Mouse (Mus musculus) lung, postnatal 0 days (tissue): ENCODE data around the gene Nedd9. TPM values are rescaled to one million over a fixed set of nuclear protein-coding genes. Genes with fewer than 3 reads are reported as not detected.
A peak's percentile ranks its signal among the peaks of the same experiment; 100 is the strongest.

Source experiments
- ATAC-seq: fragments of 200-750 bp; cut with Nextera tagmentation; 2 replicates; pipeline ENCODE4 v1.8.0; 2017; ENCODE audit warnings: moderate library complexity
- DNase-seq: peaks from one replicate; pipeline ENCODE4 v3.0.0-alpha.2; 2016; ENCODE audit warnings: low spot score
- H3K27ac ChIP-seq: fragments of 300-500 bp; sonication (generic); 2 replicates; pipeline ENCODE4 v1.5.1; 2014; ENCODE audit warnings: antibody characterized with exemption, mild to moderate bottlenecking, low read length, mixed read lengths
- H3K27me3 ChIP-seq: fragments of 300-500 bp; sonication (generic); replicated peaks from 2 replicates; pipeline ENCODE4 v1.6.1; 2014; ENCODE audit warnings: low read length, mixed read lengths; ENCODE audit not compliant: insufficient read depth
- H3K36me3 ChIP-seq: fragments of 300-500 bp; sonication (generic); 2 replicates; pipeline ENCODE4 v1.6.1; 2014; ENCODE audit warnings: low read length, mixed read lengths; ENCODE audit not compliant: insufficient read depth
- H3K4me1 ChIP-seq: fragments of 300-500 bp; sonication (generic); 2 replicates; pipeline ENCODE4 v1.6.1; 2014; ENCODE audit warnings: antibody characterized with exemption, low read depth, low read length, mixed read lengths; ENCODE audit not compliant: insufficient read depth
- H3K4me2 ChIP-seq: fragments of 300-500 bp; sonication (generic); replicated peaks from 2 replicates; pipeline ENCODE4 v1.6.1; 2014; ENCODE audit warnings: low read depth, mild to moderate bottlenecking, low read length, moderate library complexity, mixed read lengths
- H3K4me3 ChIP-seq: fragments of 300-500 bp; sonication (generic); 2 replicates; pipeline ENCODE4 v1.5.1; 2014; ENCODE audit warnings: low read depth, low read length
- H3K9ac ChIP-seq: fragments of 300-500 bp; sonication (generic); replicated peaks from 2 replicates; pipeline ENCODE4 v1.6.1; 2014; ENCODE audit warnings: low read depth, mild to moderate bottlenecking
- H3K9me3 ChIP-seq: fragments of 300-500 bp; sonication (generic); 2 replicates; pipeline ENCODE4 v1.6.1; 2016; ENCODE audit warnings: low read length, mixed read lengths
- CTCF ChIP-seq: IDR thresholded peaks from 2 replicates; pipeline ENCODE4 v1.5.1; 2016; ENCODE audit warnings: antibody characterized with exemption, mild to moderate bottlenecking
- EP300 ChIP-seq: IDR thresholded peaks from 2 replicates; pipeline ENCODE4 v1.6.1; 2016; ENCODE audit warnings: antibody characterized with exemption, mild to moderate bottlenecking, control low read depth
- WGBS: fragments of 180-500 bp; shearing (Covaris S2); extraction: QIAGEN DNeasy Blood & Tissue Kit; methylation state at CpG from one replicate; pipeline ENCODE4 v1.1.7; 2014; 5-methylcytosine and 5-hydroxymethylcytosine counted together
- polyA plus RNA-seq: library from polyadenylated mRNA; unstranded; fragments of >200 nt; fragmentation: Nextera tagmentation; extraction: Ambion mirVana; gene quantifications from 2 replicates; pipeline ENCODE4 v1.2.1, GENCODE M21; 2015

The Nedd9 gene
- polyA plus RNA-seq, 1 experiment from 2014 or later = 79.1 TPM

DNA sequence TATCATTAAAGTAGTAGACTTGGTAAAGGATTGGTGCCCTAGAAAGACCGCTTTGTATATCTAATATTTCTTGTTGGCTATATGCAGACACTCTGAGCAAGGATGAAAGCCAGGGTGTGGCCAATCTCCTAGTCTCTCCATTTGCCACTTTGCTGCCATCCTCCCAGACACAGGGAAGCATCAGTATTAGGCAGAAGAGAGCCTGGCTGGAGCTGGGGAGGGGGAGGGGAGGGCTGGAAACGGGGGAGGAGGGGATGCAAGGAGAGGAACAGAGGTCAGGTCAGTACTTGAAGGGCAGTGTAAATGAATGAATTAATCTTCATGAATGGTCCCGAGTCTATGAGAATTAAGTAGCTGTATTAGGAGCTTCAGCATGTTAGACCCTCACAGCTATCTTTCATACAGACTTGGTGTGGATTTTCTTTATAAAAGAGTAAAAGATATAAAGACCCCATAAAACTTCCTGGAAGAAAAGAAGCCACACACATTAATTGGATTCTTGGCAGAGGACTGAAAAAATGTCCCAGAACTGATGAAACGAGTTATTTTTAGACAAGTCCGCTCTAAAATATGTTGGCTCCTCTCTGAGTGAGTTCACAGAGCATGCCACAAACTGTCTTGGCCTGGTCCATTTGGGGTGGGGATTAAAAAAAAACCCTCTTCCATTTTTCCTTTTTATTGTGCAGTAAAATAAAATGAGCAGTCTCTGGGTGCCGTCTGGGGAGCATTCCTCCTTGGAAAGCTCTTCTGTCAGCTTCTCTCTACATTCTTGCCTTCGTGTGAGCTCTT, 23.7 kb upstream of the Nedd9 start:
- Histone ChIP-seq H3K4me2 (no peak overlapping the region), H3K27me3 (no peaks in the 10 kb centered on the region), H3K9ac (no peak overlapping the region), H3K36me3 (no peaks in the 10 kb centered on the region), H3K4me3 (no peak overlapping the region), H3K4me1 (peaks cover 6% of the 10 kb centered on the region; the same call in 1 of the 2 replicates), H3K27ac (peak overlapping the region; percentile 76), H3K9me3 (no peaks in the 10 kb centered on the region)
- no peak for TF ChIP-seq CTCF
- peak; percentile 76 for TF ChIP-seq EP300
- DNase-seq (peak; percentile 92), ATAC-seq (peak; percentile 81)
- WGBS = 30% methylated on average over 7 of the region's 7 CpGs

DNA sequence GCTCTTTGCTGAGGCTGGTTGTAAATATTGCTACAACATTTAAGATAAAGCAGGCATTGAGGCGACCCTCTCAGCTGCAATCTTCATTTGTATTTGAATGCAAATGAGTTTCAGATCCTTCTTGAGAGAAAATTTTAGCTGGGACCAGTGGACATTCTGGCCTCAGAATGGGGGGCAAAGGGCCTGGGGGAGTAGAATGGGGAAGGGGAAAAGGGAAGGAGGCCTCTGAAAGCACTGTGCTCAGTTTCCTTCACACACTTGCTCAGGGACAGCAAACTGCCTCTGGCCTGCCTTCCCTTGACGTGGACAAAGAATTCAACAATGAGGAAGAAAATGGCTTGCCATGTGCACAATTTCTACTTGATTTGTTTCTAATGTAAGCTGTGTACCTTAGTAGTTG, 18.4 kb upstream of the Nedd9 start:
- 90% methylated on average over 2 of the region's 2 CpGs for WGBS
- peaks cover 1% of the 10 kb centered on the region; the same call in 1 of the 2 replicates for H3K4me1 ChIP-seq

DNA sequence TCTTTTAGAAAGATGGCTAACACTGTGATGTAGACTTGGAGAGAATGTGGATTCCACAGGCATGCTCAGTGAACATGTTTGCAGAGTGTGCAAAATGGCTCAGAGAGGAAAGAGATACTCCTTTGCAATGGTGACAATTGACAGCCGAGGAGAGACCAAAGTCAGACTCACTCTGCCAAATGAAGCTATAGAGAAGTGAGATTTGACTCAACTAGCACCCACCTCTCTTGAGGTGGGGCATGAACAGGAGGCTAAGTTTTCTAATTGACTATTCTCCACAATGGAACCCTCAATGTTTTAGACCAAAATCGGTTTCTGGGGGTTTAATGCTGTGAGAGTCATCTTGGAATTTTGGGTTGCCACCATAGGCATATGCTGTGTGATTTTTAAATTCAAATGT, 17.8 kb upstream of the Nedd9 start:
- no peak overlapping the region for H3K27ac ChIP-seq
- WGBS = 76% methylated on average over 2 of the region's 2 CpGs
- no peaks in the 10 kb centered on the region for H3K27me3 ChIP-seq
- H3K36me3 ChIP-seq = no peaks in the 10 kb centered on the region
- no peak overlapping the region for H3K9ac ChIP-seq
- H3K9me3 ChIP-seq = no peaks in the 10 kb centered on the region
- no peak for DNase-seq
- H3K4me2 ChIP-seq = no peak overlapping the region
- TF ChIP-seq CTCF = no peak
- TF ChIP-seq EP300 = no peak
- H3K4me1 ChIP-seq = no peaks in the 10 kb centered on the region
- H3K4me3 ChIP-seq = no peak overlapping the region
- no peak for ATAC-seq

More for the DNA sequence above, 18.4 kb upstream of the Nedd9 start:
- Histone ChIP-seq H3K9ac (no peak overlapping the region), H3K4me2 (no peak overlapping the region), H3K27me3 (no peaks in the 10 kb centered on the region), H3K36me3 (no peaks in the 10 kb centered on the region), H3K27ac (no peak overlapping the region), H3K9me3 (no peaks in the 10 kb centered on the region), H3K4me3 (no peak overlapping the region)
- DNase-seq (no peak), ATAC-seq (no peak)
- TF ChIP-seq CTCF (no peak), EP300 (no peak)

DNA sequence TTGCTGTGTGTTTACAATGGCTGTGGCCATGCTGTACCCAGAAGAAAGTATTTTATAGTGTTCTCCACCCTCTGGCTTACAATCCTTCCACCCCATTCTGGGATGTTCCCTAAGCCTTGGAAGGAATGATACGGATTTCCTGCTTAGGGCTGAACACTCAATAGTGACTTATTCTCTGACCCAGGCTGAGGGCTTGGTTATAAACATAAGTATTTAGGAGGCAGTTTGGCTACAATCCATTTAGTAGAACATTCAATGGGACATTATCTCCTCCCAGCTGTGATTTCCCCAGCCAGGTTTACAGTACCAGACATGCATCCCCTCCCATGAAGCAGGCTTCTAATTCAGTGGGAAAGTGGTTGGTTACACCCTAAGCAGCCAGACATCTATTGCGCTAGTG, 17.3 kb upstream of the Nedd9 start:
- Histone ChIP-seq H3K4me3 (no peak overlapping the region), H3K36me3 (no peaks in the 10 kb centered on the region), H3K4me1 (no peaks in the 10 kb centered on the region), H3K27ac (no peak overlapping the region), H3K27me3 (no peaks in the 10 kb centered on the region), H3K9ac (no peak overlapping the region), H3K4me2 (no peak overlapping the region), H3K9me3 (no peaks in the 10 kb centered on the region)
- 71% methylated on average over 2 of the region's 2 CpGs for WGBS
- DNase-seq (peak; percentile 51), ATAC-seq (peak; percentile 47)
- peak; percentile 67 for TF ChIP-seq EP300
- TF ChIP-seq CTCF = no peak

DNA sequence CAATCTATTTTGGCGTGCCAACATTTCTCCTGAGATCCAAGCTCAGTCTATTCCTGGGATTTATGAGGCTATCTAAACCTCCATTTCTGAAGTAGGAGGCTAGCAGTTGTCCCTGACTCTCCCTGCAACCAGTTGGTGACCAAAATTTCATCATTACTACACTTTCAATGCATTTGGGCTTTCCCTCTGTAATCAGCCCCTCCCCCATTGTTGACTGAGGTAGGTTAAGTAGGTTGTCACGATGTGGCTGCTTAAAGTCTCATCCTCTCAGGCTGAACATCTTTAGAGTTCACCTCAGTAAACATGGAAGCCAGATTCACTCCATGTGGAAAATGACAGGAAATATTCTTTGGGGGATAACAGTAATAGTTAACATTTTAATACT, 15.7 kb upstream of the Nedd9 start:
- no peaks in the 10 kb centered on the region for H3K4me1 ChIP-seq
- H3K9me3 ChIP-seq = no peaks in the 10 kb centered on the region
- H3K9ac ChIP-seq = no peak overlapping the region
- no peak overlapping the region for H3K4me2 ChIP-seq
- TF ChIP-seq CTCF = no peak
- TF ChIP-seq EP300 = no peak
- DNase-seq (no peak), ATAC-seq (no peak)
- 67% methylated on average over 2 of the region's 2 CpGs for WGBS
- H3K4me3 ChIP-seq = no peak overlapping the region
- H3K36me3 ChIP-seq = no peaks in the 10 kb centered on the region
- H3K27ac ChIP-seq = no peak overlapping the region
- no peaks in the 10 kb centered on the region for H3K27me3 ChIP-seq

DNA sequence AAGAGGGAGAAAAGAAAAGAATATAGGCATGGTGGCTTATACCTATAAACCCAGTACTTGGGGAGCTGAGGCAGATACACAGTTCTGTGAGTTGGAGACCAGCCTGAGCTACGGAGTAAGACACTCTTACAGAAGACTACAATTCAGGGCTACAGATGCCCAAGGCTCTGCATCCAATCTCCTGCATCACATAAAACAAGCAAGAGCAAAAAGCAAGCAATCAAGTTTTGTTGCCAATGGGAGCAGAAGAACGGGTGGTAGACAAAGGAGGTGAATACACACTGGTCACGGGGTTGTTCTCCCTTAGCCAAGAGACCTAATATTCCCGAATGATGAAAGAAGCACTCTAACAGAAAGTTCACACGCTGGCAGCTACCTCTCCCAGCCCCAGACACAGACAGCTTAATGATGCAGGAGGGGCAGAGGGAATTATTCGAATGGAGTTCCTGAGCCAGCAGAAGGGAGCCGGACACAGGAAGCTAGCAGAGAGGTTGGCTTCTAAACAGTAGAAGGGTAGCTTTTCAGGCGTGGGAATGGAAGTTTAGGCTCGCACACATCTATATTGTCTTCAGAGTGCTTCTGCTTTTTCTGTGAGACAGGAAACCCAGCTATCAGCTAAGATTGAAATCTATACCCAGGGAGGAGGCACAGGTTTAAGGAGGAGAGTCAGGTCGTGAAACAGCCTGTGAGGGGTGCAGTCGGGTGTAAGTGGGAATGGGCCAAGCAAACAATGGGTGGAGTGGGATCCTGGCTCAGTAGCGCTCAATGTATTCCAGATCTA, 15.2 kb upstream of the Nedd9 start:
- Histone ChIP-seq H3K4me3 (no peak overlapping the region), H3K9me3 (no peaks in the 10 kb centered on the region), H3K9ac (no peak overlapping the region), H3K4me1 (no peaks in the 10 kb centered on the region), H3K36me3 (no peaks in the 10 kb centered on the region), H3K4me2 (no peak overlapping the region), H3K27ac (no peak overlapping the region), H3K27me3 (no peaks in the 10 kb centered on the region)
- DNase-seq (no peak), ATAC-seq (no peak)
- 52% methylated on average over 12 of the region's 12 CpGs for WGBS
- TF ChIP-seq CTCF = no peak
- no peak for TF ChIP-seq EP300
